Mouse (Mus musculus) common myeloid progenitor, adult 5-6 weeks (primary cell): ENCODE results near the gene Washc3. TPM values are rescaled to one million over a fixed set of nuclear protein-coding genes. Genes with fewer than 3 reads are reported as not detected.

ENCODE experiments used
- ATAC-seq: replicated peaks from 2 replicates; pipeline ENCODE4 v1.8.0; 2016; ENCODE audit warnings: low read depth, mild to moderate bottlenecking, moderate TSS enrichment, inconsistent platforms; ENCODE audit not compliant: poor library complexity, severe bottlenecking
- total RNA-seq: library from RNA; stranded (forward); fragments of 200-1000, 187-1606 nt; gene quantifications from 2 replicates; pipeline ENCODE4 v1.2.3, GENCODE M21; 2017

The Washc3 gene
- total RNA-seq: 35.9 and 61.2 TPM in 2 replicates

GRCm38 (mm10) chr10:88200951-88201638 lies at the start of gene Washc3:
Gene Washc3 (plus strand): TSS chr10:88201093.
- ATAC-seq: peak; percentile 99

GRCm38 (mm10) chr10:88151658-88152057 lies 49.2 kb upstream of the Washc3 start:
- no peak for ATAC-seq

- no peak for ATAC-seq
Measured at GRCm38 (mm10) chr10:88162096-88162495, 38.8 kb upstream of the Washc3 start.

- no peak for ATAC-seq
Measured at GRCm38 (mm10) chr10:88162676-88163075, 38.2 kb upstream of the Washc3 start.

GRCm38 (mm10) chr10:88166158-88166557 lies 34.7 kb upstream of the Washc3 start:
- ATAC-seq: no peak; the same call in 1 of the 2 replicates

- no peak for ATAC-seq
Measured at GRCm38 (mm10) chr10:88167438-88168077, 33.3 kb upstream of the Washc3 start.

- no peak for ATAC-seq
Measured at GRCm38 (mm10) chr10:88200541-88200940, 352 bp upstream of the Washc3 start.

- ATAC-seq: no peak
Measured at GRCm38 (mm10) chr10:88201650-88202049, 757 bp downstream of the Washc3 start.

- peak; percentile 20 for ATAC-seq
Measured at GRCm38 (mm10) chr10:88202581-88202980, 1.7 kb downstream of the Washc3 start.

- ATAC-seq: no peak
Measured at GRCm38 (mm10) chr10:88203236-88203635, 2.3 kb downstream of the Washc3 start.

GRCm38 (mm10) chr10:88212644-88213043 lies 11.8 kb downstream of the Washc3 start:
- ATAC-seq: no peak

- no peak for ATAC-seq
Measured at GRCm38 (mm10) chr10:88214800-88215514, 14.1 kb downstream of the Washc3 start.

- no peak for ATAC-seq
Measured at GRCm38 (mm10) chr10:88218161-88218560, 17.3 kb downstream of the Washc3 start.

GRCm38 (mm10) chr10:88221718-88222117 lies 20.8 kb downstream of the Washc3 start:
- no peak for ATAC-seq

- ATAC-seq: no peak
Measured at GRCm38 (mm10) chr10:88225421-88225820, 24.5 kb downstream of the Washc3 start.

GRCm38 (mm10) chr10:88227962-88228361 lies 27.1 kb downstream of the Washc3 start:
- ATAC-seq: no peak

- ATAC-seq: peak; percentile 90
Measured at GRCm38 (mm10) chr10:88228521-88229017, 27.7 kb downstream of the Washc3 start.

GRCm38 (mm10) chr10:88231671-88232070 lies 30.8 kb downstream of the Washc3 start:
- no peak for ATAC-seq

- no peak for ATAC-seq
Measured at GRCm38 (mm10) chr10:88232765-88233164, 31.9 kb downstream of the Washc3 start.

- ATAC-seq: no peak
Measured at GRCm38 (mm10) chr10:88244681-88245080, 43.8 kb downstream of the Washc3 start.

- ATAC-seq: peak; percentile 79
Measured at GRCm38 (mm10) chr10:88250300-88250699, 49.4 kb downstream of the Washc3 start.
